Mouse (Mus musculus): ENCODE results near the gene Rdh11. TPM values are rescaled to one million over a fixed set of nuclear protein-coding genes. Genes with fewer than 3 reads are reported as not detected.

Gene Rdh11
- 18.4 TPM for polyA plus RNA-seq (2015; fragmentation: Illumina TruSeq; extraction: RNeasy Lipid Tissue Mini Kit (QIAGEN cat#74804); ENCODE audit: insufficient read depth, low replicate concordance)

DNA sequence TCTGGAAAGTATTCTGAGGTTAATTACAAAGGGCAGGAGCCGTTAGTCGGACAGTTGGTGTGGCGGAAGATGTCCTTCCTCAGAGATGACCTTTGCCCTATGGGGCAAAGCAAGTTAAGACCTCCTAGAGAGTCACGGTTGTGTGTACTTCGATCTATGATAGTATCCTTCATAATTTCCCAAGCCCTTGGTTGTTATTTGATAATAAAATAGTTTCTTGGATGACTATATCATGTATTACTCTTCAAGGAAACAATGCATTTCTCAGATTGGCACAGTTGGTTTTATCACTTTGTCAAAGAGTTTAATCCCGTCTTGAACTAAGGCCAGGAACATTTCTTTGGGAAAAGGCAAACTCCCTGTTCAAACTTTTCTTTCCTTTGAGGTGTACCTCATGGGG lies at the start of gene Rdh11:
TSS of gene Rdh11 (minus strand) at position 101 of the 400 bp plus-strand sequence.

GRCm38 (mm10) chr12:79208703-79209464 lies 16.8 kb upstream of the Rdh11 start, which contains the start of gene Rdh12:
TSS of gene Rdh12 (plus strand) at chr12:79208914.

DNA sequence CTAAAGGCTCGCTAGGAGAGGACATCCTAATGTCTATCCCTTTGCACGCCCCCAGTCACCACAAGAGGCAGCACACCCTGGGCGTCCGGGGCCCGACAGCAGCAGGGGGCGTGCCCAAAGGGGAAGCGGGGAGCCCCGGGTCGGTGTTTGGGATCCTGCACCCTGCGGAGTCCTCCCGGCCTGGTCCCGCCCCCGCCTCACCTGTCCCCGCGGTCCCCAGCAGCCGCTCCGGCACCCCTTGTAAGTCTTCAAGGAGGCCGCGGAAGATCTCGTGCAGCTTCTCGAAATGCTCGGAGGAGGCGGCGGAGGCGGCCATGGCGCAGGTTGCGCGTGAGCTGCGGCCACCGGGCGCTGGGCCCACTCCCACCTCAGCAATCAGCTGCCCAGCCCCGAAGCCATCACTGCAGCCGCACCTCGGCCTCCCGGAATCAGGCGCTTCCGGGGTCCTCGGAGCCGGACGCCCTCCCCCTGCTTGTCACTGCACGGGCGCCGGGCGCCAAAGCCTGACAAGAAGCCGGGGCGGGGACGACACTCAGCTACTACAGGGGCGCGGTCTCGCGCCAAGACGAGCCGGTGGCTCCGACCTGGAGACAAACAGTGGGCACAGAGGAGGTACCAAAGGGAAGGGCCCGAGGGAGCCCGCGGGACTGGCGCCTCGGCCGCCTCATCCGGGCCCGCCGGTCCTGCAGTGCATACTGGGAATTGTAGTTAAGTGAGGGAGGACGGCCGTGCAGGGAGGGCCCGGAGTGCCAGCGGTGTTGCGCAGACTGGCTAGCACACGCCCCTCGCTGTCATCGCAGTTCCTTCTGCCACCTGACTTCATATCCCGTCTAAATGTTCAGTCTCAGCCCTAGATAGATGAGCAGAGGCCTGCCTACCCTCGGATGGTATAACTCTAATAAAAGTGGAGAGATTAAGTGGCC lies 19.8 kb downstream of the Rdh11 start, which contains the start of gene Vti1b:
TSS of gene Vti1b (minus strand) at position 649 of the 923 bp plus-strand sequence.

GRCm38 (mm10) chr12:79130299-79131177 lies 61.6 kb downstream of the Rdh11 start, which contains the start of gene Arg2:
TSS of gene Arg2 (plus strand) at chr12:79130777.

Other genes with a start within 250 kb of the Rdh11 start
- gene Tmem229b, start 184.7 kb downstream of the Rdh11 start, polyA plus RNA-seq (2015; fragmentation: Illumina TruSeq; extraction: RNeasy Lipid Tissue Mini Kit (QIAGEN cat#74804); ENCODE audit: insufficient read depth, low replicate concordance), result 79.8 TPM
- gene Plekhh1, start 163.1 kb downstream of the Rdh11 start, polyA plus RNA-seq (2015; fragmentation: Illumina TruSeq; extraction: RNeasy Lipid Tissue Mini Kit (QIAGEN cat#74804); ENCODE audit: insufficient read depth, low replicate concordance), result 0.30 TPM
- 21.9 TPM for gene Pigh, start 102.6 kb downstream of the Rdh11 start, polyA plus RNA-seq (2015; fragmentation: Illumina TruSeq; extraction: RNeasy Lipid Tissue Mini Kit (QIAGEN cat#74804); ENCODE audit: insufficient read depth, low replicate concordance)
- gene Arg2, start 61.5 kb downstream of the Rdh11 start, polyA plus RNA-seq (2015; fragmentation: Illumina TruSeq; extraction: RNeasy Lipid Tissue Mini Kit (QIAGEN cat#74804); ENCODE audit: insufficient read depth, low replicate concordance), result 2.6 TPM
- 107 TPM for gene Vti1b, start 19.6 kb downstream of the Rdh11 start, polyA plus RNA-seq (2015; fragmentation: Illumina TruSeq; extraction: RNeasy Lipid Tissue Mini Kit (QIAGEN cat#74804); ENCODE audit: insufficient read depth, low replicate concordance)
- 24.4 TPM for gene Rdh12, start 16.6 kb upstream of the Rdh11 start, polyA plus RNA-seq (2015; fragmentation: Illumina TruSeq; extraction: RNeasy Lipid Tissue Mini Kit (QIAGEN cat#74804); ENCODE audit: insufficient read depth, low replicate concordance)
- gene Zfyve26, start 104.0 kb upstream of the Rdh11 start, polyA plus RNA-seq (2015; fragmentation: Illumina TruSeq; extraction: RNeasy Lipid Tissue Mini Kit (QIAGEN cat#74804); ENCODE audit: insufficient read depth, low replicate concordance), result 43.6 TPM
- gene Rad51b, start 105.0 kb upstream of the Rdh11 start, polyA plus RNA-seq (2015; fragmentation: Illumina TruSeq; extraction: RNeasy Lipid Tissue Mini Kit (QIAGEN cat#74804); ENCODE audit: insufficient read depth, low replicate concordance), result 2.1 TPM

Measured in spleen, adult 10 weeks (tissue).